Mouse (Mus musculus) CH12.LX (cell line): ENCODE measurements around the gene Galnt12. TPM values are rescaled to one million over a fixed set of nuclear protein-coding genes. Genes with fewer than 3 reads are reported as not detected.

ENCODE experiments used
- DNase-seq: peaks from one replicate; pipeline ENCODE4 v3.0.0-alpha.2; 2013; ENCODE audit errors: extremely low read depth
- H3K27ac ChIP-seq: 2 replicates; pipeline ENCODE4 v1.5.1; 2012; ENCODE audit warnings: low read depth, mild to moderate bottlenecking, control low read depth, moderate library complexity; ENCODE audit not compliant: insufficient read depth
- H3K27me3 ChIP-seq: replicated peaks from 2 replicates; pipeline ENCODE3; 2012; ENCODE audit warnings: inconsistent platforms
- H3K36me3 ChIP-seq, 2 experiments: replicated peaks in 1 of 2; 2 replicates each; pipeline versions ENCODE3 to v1.6.1; 2012; ENCODE audit warnings: inconsistent platforms in 1 of 2, low read length in 1 of 2, mild to moderate bottlenecking in 1 of 2, mixed read lengths in 1 of 2, moderate library complexity in 1 of 2; ENCODE audit not compliant: control insufficient read depth in 1 of 2, insufficient read depth in 1 of 2
- H3K4me1 ChIP-seq, 2 experiments: 2 replicates each; pipeline ENCODE4 v1.6.1; 2012; ENCODE audit warnings: inconsistent platforms in 1 of 2, moderate library complexity in 1 of 2; ENCODE audit not compliant: insufficient read depth in 2 of 2, control insufficient read depth in 1 of 2
- H3K4me2 ChIP-seq: 2 replicates; pipeline ENCODE4 v1.6.1; 2012; ENCODE audit warnings: low read depth, mild to moderate bottlenecking, control low read depth; ENCODE audit not compliant: poor library complexity, insufficient read depth, severe bottlenecking
- H3K4me3 ChIP-seq, 3 experiments: fragments of 150-350 bp in 1 of 3; sonication (generic) in 1 of 3; replicated peaks in 1 of 3; 2 replicates each; pipeline versions ENCODE3 to v1.5.1; 2011 to 2012; ENCODE audit warnings: low read depth in 2 of 3, low read length in 2 of 3, mild to moderate bottlenecking in 2 of 3, moderate library complexity in 2 of 3, control low read depth in 1 of 3, improper control_type of control experiment in 1 of 3, inconsistent platforms in 1 of 3, mixed read lengths in 1 of 3; ENCODE audit not compliant: poor library complexity in 1 of 3
- H3K79me2 ChIP-seq: replicated peaks from 2 replicates; pipeline ENCODE4 v1.6.1; 2012; ENCODE audit warnings: mild to moderate bottlenecking, moderate library complexity; ENCODE audit not compliant: control insufficient read depth, poor library complexity, insufficient read depth, severe bottlenecking; ENCODE audit errors: extremely low read depth
- H3K9ac ChIP-seq: 2 replicates; pipeline ENCODE4 v1.6.1; 2012; ENCODE audit warnings: low read depth, mild to moderate bottlenecking, control low read depth, moderate library complexity; ENCODE audit not compliant: insufficient read depth
- H3K9me3 ChIP-seq: replicated peaks from 2 replicates; pipeline ENCODE3; 2012; ENCODE audit warnings: low read length, inconsistent platforms, mixed read lengths
- CHD1 ChIP-seq: IDR thresholded peaks from 2 replicates; pipeline ENCODE4 v1.6.1; 2012; ENCODE audit warnings: low read depth, low read length, improper control_type of control experiment, inconsistent platforms
- CTCF ChIP-seq, 2 experiments: IDR thresholded peaks in 1 of 2; conservative IDR thresholded peaks in 1 of 2; 2 replicates each; pipeline ENCODE4 v1.5.1; 2011 to 2012; ENCODE audit warnings: low read depth in 2 of 2, low read length in 2 of 2, improper control_type of control experiment in 1 of 2, inconsistent platforms in 1 of 2, mild to moderate bottlenecking in 1 of 2, moderate library complexity in 1 of 2
- ELF1 ChIP-seq: IDR thresholded peaks from 2 replicates; pipeline ENCODE4 v1.6.1; 2014; ENCODE audit warnings: low read depth, mild to moderate bottlenecking, inconsistent platforms, low read length, improper control_type of control experiment
- MAFK ChIP-seq: IDR thresholded peaks from 2 replicates; pipeline ENCODE4 v1.6.1; 2011; ENCODE audit warnings: low read length, improper control_type of control experiment; ENCODE audit not compliant: insufficient replicate concordance
- NRF1 ChIP-seq: IDR thresholded peaks from 2 replicates; pipeline ENCODE4 v1.6.1; 2014; ENCODE audit warnings: low read depth, mild to moderate bottlenecking, inconsistent platforms, low read length, improper control_type of control experiment, moderate library complexity
- RAD21 ChIP-seq: IDR thresholded peaks from 2 replicates; pipeline ENCODE4 v1.6.1; 2011; ENCODE audit warnings: low read depth, mild to moderate bottlenecking, low read length, improper control_type of control experiment, moderate library complexity
- SMC3 ChIP-seq: IDR thresholded peaks from 2 replicates; pipeline ENCODE4 v1.6.1; 2011; ENCODE audit warnings: low read depth, low read length, improper control_type of control experiment
- TCF12 ChIP-seq: IDR thresholded peaks from 2 replicates; pipeline ENCODE4 v1.6.1; 2014; ENCODE audit warnings: low read depth, mild to moderate bottlenecking, inconsistent platforms, low read length, improper control_type of control experiment
- UBTF ChIP-seq: IDR thresholded peaks from 2 replicates; pipeline ENCODE4 v1.6.1; 2012; ENCODE audit warnings: low read depth, mild to moderate bottlenecking, inconsistent platforms, low read length, improper control_type of control experiment, moderate library complexity
- USF1 ChIP-seq: IDR thresholded peaks from 2 replicates; pipeline ENCODE4 v1.6.1; 2014; ENCODE audit warnings: low read depth, mild to moderate bottlenecking, inconsistent platforms, low read length, improper control_type of control experiment
- USF2 ChIP-seq: conservative IDR thresholded peaks from 2 replicates; pipeline ENCODE4 v1.6.1; 2011; ENCODE audit warnings: low read depth, low read length, improper control_type of control experiment
- ZC3H11A ChIP-seq: IDR thresholded peaks from 2 replicates; pipeline ENCODE4 v1.6.1; 2012; ENCODE audit warnings: low read depth, mild to moderate bottlenecking, inconsistent platforms, low read length, improper control_type of control experiment
- ZKSCAN1 ChIP-seq: IDR thresholded peaks from 2 replicates; pipeline ENCODE4 v1.6.1; 2012; ENCODE audit warnings: low read depth, inconsistent platforms, low read length, improper control_type of control experiment, borderline replicate concordance
- dilution Hi-C: fragments of 300-500 bp; cut with MboI; formaldehyde crosslinking; loops from 2 replicates; pipeline ENCODE4 v1.14.3; 2020; ENCODE audit warnings: low sequenced_read_pairs; ENCODE audit not compliant: extremely low pct_unique_long_range_greater_than_20kb, extremely low pct_ligation_motif_present
- in situ Hi-C: fragments of 300-500 bp; cut with MboI; formaldehyde crosslinking; loops from 3 replicates; pipeline ENCODE4 v1.14.3; 2019; ENCODE audit warnings: low sequenced_read_pairs, low pct_ligation_motif_present, low pct_unique_long_range_greater_than_20kb, mixed read lengths
- polyA plus RNA-seq: library from polyadenylated mRNA; unstranded; fragments of >175 nt; gene quantifications from 2 replicates; pipeline ENCODE4 v1.2.1, GENCODE M21; 2012; ENCODE audit warnings: low read depth; ENCODE audit not compliant: insufficient read length
- total RNA-seq, 2 experiments: library from RNA; depleted of rRNA; stranded (reverse); fragments of 300-350 nt in 1 of 2; fragments of >200 nt in 1 of 2; gene quantifications; 2 replicates each; pipeline ENCODE4 v1.2.3; 2012 to 2014

Gene Galnt12
- total and polyA plus RNA-seq, 3 experiments = 15.8 to 16.4 (median 16.1) TPM

DNA sequence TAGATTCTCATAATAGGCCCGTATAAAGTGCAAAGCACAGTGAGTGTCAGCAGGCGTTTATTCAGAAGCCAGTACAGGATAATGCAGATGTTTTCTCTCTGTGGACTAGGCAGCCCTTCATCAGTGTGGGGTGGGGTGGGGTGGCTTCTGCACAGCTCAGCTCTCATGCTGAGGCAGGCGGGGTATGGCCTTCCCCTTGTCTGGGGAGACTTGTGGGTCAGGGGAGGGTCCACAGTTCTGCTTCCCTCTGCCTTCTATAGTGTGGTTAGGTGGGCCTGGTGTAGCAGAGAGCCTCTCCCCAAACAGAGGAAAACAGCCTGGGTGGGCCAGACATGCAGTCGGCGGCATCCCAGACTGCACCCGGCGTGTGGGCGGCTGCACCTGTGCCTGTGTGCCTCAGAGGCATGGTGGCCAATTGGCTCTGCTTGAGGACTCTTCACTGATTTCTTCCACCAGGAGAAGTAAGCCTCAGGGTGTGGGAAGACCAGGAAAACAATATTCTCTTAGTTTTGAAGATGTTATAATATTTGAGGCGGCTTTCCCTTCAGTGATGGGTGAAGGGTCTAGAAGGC, 32.5 kb downstream of the Galnt12 start:
- H3K4me1 ChIP-seq = peaks cover 0 to 20% of the 10 kb centered on the region in 2 experiments; a peak in 2 of 4 replicates
- peaks cover 9% of the 10 kb centered on the region for H3K9me3 ChIP-seq
- dilution Hi-C loops (no loop called here), in situ Hi-C loops (loop anchor here (10.0 kb wide), 2 partner anchors 231 to 261 kb away; partner anchors contain the start of gene Tgfbr1)
- H3K27ac ChIP-seq = no peak overlapping the region
- no peaks in the 10 kb centered on the region for H3K79me2 ChIP-seq
- H3K27me3 ChIP-seq = no peaks in the 10 kb centered on the region
- no peak for DNase-seq
- no peak for TF ChIP-seq ELF1
- TF ChIP-seq CHD1 = no peak
- no peak for TF ChIP-seq MAFK
- no peak overlapping the region for H3K4me3 ChIP-seq
- H3K9ac ChIP-seq = no peak overlapping the region
- peaks cover 3 to 53% of the 10 kb centered on the region in 2 experiments for H3K36me3 ChIP-seq
- no peak overlapping the region for H3K4me2 ChIP-seq

- Histone ChIP-seq H3K9me3 (peaks cover 9% of the 10 kb centered on the region), H3K4me2 (no peak overlapping the region), H3K79me2 (no peaks in the 10 kb centered on the region), H3K27ac (no peak overlapping the region), H3K4me1 (peaks cover 0 to 52% of the 10 kb centered on the region in 2 experiments; a peak in 2 of 4 replicates), H3K27me3 (no peaks in the 10 kb centered on the region), H3K9ac (no peak overlapping the region), H3K36me3 (peaks cover 0 to 19% of the 10 kb centered on the region in 2 experiments), H3K4me3 (no peak overlapping the region)
- TF ChIP-seq ZC3H11A (no peak), USF2 (no peak), ZKSCAN1 (no peak), CTCF (conservative IDR thresholded peaks at IDR 0.05 in 1 of 2, IDR thresholded peaks at IDR 0.05 in 1 of 2; ENCODE audit: low read depth in 2 of 2, low read length in 2 of 2) (peak in 1 of 2 experiments; percentile 45; a peak in 2 of 4 replicates), UBTF (no peak), TCF12 (no peak), SMC3 (peak; percentile 30; the same call in 1 of the 2 replicates), NRF1 (no peak), RAD21 (peak; percentile 40), USF1 (no peak)
- in situ Hi-C loops = loop anchor here (10.0 kb wide), 2 partner anchors 226 to 256 kb away; partner anchors contain the start of gene Tgfbr1
- dilution Hi-C loops = no loop called here
- DNase-seq = no peak
Observed at GRCm38 (mm10) chr4:47128515-47128914, 36.8 kb downstream of the Galnt12 start.
